Mouse (Mus musculus): ENCODE data around the gene Cox20.

GRCm38 (mm10) chr1:178326950-178327349 lies 8.0 kb downstream of the Cox20 start:
- TF ChIP-seq CTCF (IDR thresholded peaks at IDR 0.05; ENCODE audit: low read depth) (no peak), EP300 (optimal IDR thresholded peaks at IDR 0.05) (no peak)
